Mouse (Mus musculus) cerebellum, postnatal 14 days (tissue): ENCODE data around the gene Steap3.

ENCODE experiments used
- DNase-seq, 2 experiments: peaks; one replicate each; pipeline ENCODE4 v3.0.0; 2021; ENCODE audit warnings: mixed read lengths in 2 of 2

The Steap3 gene

DNA sequence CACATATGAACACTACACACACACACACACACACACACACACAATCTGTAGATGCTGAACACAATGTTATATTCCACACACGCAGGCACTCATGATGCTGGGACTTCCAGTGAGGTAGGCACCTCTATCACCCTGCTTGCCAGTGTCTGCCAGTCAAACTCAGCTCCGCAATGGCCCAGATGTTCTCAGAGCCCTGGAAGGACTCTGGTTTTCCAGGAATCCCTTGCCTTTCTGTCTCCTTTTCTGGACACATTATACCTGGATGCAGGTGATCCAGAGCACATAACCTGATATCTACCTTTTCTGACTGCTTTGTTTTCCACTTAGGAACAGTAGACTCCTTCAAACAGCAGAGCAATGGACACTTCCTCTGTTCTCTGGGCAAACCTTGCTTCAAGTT, 75.8 kb downstream of the Steap3 start:
- no peak for DNase-seq

DNA sequence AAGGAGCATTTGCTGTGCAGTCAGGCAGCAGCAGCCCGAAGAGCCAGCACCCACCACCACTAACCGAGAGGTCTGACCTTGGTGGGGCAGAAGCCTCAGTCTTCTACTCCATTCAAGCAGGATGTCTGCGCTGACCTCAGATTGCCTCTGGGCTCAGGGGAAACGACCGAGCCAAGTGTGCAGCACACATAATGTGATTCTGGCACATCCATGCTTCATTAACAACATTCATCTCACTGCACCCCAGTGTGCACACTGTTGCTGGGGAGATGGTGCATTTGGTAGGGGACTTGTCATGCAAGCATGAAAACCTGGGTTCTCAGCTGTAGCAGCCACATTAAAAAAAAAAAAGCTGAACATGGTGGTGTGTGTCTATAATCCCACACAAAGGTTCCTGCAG, 76.6 kb downstream of the Steap3 start:
- DNase-seq, result peak in 1 of 2 experiments; percentile 37

- no peak for DNase-seq
Measured at GRCm38 (mm10) chr1:120193586-120193985, 78.9 kb downstream of the Steap3 start.

GRCm38 (mm10) chr1:120192321-120192720, 80.2 kb downstream of the Steap3 start:
- DNase-seq, result no peak

DNA sequence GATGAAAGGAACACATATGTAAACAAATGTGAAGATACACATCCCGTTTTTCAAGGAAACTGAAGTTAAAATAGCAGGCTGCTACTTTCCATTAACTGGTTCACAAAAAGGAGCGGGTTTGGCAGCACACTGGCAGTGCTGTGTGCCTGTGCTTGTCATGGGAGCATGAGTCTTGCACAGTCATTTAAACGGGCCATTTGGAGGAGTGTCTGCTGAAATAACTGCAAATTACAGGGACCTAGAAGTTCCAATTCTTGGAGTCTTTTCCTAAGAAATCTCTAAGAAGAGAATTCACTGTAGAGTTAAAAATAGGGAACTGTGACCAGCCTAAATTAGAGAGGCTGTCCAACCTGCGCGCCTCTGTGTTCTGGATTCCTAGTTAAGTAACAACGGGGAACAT, 81.6 kb downstream of the Steap3 start:
- no peak for DNase-seq

- no peak for DNase-seq
Measured at GRCm38 (mm10) chr1:120190300-120190699, 82.2 kb downstream of the Steap3 start.

DNA sequence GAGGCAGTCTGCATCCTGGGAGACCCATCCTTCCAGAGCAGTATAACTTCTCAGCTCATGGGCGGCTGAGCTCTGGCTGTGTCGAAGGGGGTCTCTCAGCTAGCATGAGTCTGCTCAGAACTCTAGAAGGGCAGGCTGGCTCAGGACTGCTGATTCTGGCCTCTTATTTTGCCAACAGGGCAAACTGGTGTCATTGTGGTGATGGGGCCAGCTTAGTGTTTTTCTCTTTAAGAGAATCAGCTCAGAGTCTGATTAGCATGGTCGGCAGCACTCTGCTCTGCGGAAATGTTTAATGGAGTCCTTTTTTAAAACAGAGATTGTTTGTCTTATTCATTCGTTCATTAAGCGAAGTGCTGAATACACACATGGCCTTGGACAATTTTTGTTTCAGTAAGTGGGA, 83.3 kb downstream of the Steap3 start:
- DNase-seq, result no peak

DNA sequence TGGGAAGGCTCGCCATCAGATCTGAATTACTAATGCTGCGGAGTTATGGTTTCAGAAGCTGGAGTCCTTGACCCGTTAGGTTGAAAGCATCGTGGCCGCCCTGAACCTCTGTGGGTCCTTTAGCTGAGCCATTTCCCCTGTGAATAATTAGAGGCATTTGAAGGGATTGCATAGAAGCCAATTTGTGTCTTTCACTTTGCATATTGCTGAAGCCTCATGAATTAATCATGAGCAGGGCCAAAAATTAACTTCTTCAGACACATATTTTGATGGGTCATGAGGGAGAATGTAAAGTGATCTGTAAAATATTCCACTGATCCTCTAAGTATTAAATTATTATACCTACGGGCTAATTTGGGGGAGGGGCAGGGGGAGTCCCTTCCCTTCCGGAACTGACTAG, 85.4 kb downstream of the Steap3 start:
- DNase-seq, result no peak

GRCm38 (mm10) chr1:120186655-120187054, 85.8 kb downstream of the Steap3 start:
- DNase-seq, result no peak

DNA sequence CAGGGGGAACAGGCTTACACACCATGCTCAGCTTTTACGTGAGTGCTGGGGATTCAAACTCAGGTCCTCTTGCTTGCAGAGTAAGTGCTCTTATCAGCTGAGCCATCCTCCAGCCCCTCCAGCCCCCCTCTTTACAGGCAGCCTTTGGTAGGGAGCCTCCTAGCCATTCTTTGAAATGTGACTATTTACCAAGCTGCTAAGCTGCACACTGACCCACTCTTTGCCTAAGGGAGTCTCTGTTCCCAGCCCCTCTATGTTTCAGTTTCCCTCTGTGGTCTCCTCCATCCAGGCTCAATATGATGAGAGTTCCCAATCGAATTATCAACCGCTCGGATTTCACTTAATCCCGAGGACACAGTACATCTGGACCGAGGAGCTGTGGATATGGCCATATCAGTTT, 86.3 kb downstream of the Steap3 start:
- DNase-seq, result no peak

DNA sequence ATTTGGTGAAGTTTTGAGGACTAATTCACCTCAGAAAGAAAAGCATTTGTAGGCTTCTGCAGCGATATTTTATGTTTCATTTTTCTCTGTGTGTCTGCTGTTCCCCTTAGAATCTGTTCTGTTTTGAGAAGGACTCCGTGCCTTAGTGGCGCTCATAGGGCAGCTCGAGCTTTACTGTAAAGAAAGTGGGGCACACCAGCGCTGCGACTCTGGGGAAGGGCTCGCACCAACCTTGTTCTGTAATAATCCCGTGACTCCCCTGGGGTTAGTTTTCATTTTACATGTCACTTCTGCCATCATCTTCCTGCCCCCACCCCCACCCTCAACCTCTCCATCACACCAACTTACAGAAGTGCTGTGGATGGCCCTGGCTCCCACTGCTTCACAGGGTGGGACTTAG, 95.4 kb downstream of the Steap3 start:
- DNase-seq, result no peak

GRCm38 (mm10) chr1:120176313-120176712, 96.2 kb downstream of the Steap3 start:
- no peak for DNase-seq

GRCm38 (mm10) chr1:120174991-120175390, 97.5 kb downstream of the Steap3 start:
- DNase-seq, result no peak

GRCm38 (mm10) chr1:120171819-120172521, 100.5 kb downstream of the Steap3 start:
- DNase-seq, result peak; percentile 40 to 56

DNA sequence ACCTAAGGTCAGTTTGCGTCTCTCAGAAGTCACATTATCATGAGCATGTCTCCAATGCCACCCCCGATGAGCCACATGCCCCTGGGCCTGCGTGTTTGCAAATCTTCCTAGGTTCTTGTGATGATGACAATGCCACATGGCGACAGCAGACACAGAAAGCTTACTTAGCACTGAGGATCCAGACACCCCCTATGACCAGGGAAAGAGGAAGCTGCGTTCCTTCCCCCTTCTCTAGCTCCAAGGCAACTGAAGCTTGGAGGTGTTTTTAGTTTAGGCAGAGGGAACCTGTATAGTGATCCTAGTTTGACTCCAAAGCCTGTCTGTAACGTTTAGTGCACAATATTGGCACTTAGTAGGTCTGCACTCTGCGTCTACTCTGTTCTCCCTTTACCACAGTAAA, 102.2 kb downstream of the Steap3 start:
- no peak for DNase-seq

DNA sequence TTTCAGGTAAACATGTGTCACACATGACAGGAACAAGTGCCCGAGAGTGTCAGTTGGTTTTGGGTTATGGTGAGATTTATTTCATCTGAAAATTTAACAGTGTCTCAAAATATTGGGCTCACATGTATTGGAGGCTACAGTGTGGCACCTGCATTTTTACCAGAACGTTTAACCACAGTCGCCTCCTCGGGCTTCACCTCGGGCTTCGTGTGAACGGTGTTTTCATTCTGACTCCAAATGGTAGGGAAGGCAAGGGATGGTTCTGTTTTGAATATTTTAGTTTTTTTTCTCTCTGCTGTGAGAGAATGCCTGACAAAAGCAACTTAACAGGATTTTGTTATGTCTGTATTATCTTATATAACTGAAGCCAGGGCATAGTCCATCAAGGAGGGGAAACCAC, 103.8 kb downstream of the Steap3 start:
- no peak for DNase-seq

DNA sequence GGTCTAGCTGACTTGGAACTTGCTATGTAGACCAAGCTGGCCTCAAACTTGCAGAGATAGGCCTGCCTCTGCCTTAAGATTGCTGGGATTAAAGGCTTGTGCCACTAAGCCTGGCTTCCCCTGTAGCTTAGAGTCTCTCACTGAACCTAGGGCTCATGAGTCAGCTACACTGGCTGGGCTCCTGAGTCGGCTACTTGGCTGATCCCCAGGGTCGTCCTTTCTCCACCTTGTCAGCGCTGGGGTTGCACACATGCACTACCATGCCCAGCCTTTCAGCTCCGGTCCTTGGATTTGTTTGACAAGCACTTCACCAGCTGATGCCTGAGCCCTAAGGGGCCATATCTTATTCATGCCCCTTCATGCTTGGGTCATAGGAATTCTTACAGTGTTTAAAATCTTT, 104.5 kb downstream of the Steap3 start:
- DNase-seq, result no peak

GRCm38 (mm10) chr1:120162616-120163015, 109.9 kb downstream of the Steap3 start:
- DNase-seq, result no peak

GRCm38 (mm10) chr1:120161502-120161901, 111.0 kb downstream of the Steap3 start:
- DNase-seq, result no peak

- no peak for DNase-seq
Measured at GRCm38 (mm10) chr1:120158474-120159127, 113.9 kb downstream of the Steap3 start.

GRCm38 (mm10) chr1:120155325-120155724, 117.2 kb downstream of the Steap3 start:
- DNase-seq, result peak; percentile 45 to 56

DNA sequence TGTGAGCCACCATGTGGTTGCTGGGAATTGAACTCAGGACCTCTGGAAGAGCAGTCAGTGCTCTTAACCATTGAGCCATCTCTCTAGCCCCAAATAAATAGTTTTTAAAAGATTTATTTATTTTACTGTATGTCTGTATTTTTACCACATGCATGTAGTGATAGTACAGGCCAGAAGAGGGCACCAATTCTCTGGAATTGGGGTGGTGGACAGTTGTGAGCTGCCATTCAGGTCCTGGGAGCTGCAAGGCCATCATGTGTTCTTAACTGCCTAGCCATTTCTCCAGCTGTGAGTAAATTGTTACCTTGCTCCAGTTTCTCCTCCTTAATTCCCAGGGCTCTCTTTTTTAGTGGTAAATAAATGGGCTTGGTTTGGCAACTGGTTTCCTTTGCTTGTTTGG, 118.3 kb downstream of the Steap3 start:
- DNase-seq, result peak; percentile 55 to 64

- no peak for DNase-seq
Measured at GRCm38 (mm10) chr1:120146994-120147393, 125.5 kb downstream of the Steap3 start.

DNA sequence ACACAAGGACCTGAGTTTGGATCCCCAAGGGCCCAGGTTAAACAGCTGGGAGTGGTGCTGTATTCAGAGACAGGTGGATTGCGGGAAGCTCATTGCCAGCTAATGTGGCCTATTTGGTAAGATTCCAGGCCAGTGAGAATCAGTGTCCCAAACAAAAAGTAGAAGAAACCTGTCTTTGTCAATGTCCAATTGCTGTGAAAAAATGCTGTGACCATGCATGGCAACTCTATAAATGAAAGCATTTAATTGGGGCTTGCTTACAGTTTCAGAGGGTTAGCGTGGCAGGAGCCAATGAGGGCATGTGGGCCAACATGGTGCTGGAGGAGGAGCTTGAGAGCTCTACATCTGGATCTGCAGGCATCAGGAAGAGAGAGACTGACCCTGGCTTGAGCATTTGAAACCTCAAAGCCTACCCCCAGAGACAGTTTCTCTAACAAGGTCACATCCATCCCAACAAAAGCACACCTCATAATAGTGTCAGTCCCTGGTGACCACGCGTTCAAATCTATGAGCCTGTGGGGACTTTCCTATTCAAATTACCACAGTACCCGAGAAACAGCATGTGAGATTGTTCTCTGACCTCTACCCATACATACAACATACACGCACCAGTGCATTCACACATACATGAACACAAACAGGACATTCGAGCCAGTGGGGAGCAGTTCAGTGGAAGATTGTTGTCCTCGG, 126.8 kb downstream of the Steap3 start:
- DNase-seq, result no peak
